Mouse (Mus musculus) cerebellum, adult 18-20 months (tissue): ENCODE data around the gene Il20rb.
A peak's percentile ranks its signal among the peaks of the same experiment; 100 is the strongest.

Source experiments
- DNase-seq, 2 experiments: peaks; one replicate each; pipeline ENCODE4 v3.0.0; 2021

The Il20rb gene

DNA sequence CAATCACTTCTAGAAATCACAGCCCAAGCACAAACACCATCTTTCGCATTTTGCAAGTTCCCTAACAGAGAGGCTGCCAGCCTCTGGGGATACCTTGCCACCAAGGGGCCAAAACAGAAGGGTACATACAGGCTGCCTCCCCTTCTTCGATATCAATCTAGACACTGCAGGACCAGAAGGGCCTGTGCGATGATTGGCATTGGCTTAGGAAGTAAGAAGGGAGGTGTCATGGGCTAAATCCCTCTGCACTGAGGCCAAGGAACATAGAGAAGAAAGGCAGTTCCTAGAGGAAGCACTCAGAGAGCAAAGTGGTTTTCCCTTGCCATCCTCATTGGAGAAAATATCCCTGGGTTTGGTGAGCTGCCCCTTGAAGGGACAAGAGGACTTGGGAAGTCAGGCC is 16.9 kb downstream of the Il20rb start:
- peak in 1 of 2 experiments; percentile 41 for DNase-seq

DNA sequence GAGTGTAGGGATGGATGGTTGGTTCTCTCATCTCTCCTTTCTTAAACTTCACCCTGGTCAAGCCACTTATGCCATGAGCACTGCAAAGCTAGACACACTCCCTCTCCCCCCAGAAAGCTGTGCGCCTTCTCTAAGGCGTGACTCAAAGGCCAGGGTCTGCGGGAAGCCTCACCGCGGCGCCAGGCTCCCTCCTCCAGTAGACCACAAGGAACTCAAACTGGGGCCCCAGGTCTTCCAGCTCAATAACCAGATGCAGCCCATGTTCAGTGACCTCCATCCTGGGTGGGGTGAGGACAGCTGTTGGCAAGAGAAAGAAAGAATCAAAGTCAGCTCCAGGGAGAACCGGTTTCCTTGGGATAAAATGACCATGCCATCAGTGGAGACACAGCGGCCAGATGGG is 18.4 kb downstream of the Il20rb start:
- DNase-seq = peak in 1 of 2 experiments; percentile 49

DNA sequence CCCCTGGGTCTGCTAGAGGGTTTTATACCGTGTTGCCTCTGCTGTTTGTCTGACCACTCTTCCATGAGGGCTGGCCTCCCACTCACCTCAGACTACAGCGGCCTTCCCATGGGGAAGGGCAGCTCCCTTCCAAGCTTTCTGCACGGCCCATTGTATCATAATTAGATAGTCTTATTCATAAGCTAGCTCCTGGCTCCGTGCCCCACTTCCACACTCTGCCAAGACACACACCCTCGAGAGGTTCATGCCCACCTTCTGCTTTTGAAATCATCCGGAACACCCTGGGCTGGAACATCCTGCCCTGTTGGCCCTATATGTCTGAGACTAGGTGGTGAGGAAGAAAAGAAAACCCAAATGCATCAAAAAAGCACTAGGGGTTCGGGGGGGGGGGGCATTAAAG is 18.9 kb downstream of the Il20rb start:
- peak; percentile 84 to 87 for DNase-seq

DNA sequence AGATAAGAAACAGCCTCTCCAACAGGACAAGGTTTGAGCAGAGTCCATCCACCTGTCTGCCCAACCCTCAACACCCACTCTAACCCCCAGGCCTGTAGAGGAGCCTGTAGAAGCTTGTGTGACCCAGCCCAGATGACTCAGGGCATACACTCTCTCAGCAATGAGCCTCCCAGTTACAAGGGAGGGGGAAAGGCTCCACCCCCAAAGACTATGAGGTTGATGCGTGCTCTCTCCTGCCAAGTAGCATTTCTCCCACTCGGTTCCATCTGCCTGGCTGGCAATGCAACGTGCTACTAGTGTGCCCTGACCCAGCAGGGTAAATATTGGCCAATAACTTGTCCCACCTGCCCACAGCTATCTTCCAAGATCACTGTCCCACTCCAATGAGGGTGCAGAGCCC is 19.8 kb downstream of the Il20rb start:
- DNase-seq = peak; percentile 90 to 97

DNA sequence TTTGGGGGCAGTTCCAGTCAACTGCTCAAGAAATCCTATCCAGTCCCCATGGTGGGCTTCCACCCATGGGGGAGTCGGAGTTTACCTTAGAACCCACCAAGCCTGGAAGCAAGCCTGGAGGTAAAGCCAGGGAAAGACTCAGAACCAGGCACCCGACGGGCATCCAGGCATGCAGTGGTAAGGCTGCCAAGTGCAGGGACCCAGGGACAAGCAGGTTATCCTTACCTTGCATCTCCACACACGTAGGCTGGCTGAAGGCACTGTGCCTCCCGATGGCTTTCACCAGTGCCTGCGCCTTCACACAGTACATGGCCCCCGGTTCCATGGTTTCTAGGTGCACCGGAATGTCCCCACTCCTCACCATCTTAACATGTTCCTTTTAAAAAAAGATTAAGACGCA is 20.6 kb downstream of the Il20rb start:
- DNase-seq = peak; percentile 82 to 87

DNA sequence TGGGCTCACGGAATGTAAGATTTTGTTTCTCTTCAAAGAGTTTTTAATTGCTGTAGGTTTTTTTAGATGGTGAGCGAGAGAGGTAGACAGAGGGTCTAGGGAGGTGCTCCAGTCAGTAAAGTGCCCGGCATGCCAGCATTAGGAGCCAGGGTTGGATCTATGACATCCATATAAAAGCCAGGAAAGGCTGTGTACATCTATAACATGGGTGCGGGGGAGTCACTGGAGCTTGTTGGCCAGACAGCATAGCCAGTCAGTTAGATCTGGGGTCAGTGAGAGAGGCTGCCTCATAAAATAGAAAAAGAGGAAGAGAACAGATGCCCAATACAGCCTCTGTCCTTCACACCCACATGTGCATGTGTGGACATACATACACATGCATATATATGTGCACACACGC is 21.2 kb downstream of the Il20rb start:
- DNase-seq = peak; percentile 39 to 50

DNA sequence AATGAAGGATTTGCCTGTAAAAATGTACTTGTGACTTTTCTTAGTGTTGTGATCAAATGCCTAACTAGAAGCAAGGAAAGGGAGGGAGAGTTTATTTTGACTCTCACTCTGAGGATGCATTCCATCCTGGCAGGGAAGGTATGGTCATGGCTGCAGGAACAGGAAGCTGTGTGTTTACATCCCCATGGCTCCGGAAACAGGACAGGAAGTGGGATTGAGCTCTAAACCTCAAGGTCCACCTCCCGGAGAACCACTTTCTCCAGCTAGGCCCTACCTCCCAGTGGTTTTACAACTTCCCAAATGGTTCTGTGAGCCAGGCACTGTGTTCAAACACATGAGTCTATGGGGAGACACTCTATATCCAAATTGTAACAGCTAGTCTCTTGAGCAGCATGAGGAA is 22.8 kb downstream of the Il20rb start:
- DNase-seq = no peak

DNA sequence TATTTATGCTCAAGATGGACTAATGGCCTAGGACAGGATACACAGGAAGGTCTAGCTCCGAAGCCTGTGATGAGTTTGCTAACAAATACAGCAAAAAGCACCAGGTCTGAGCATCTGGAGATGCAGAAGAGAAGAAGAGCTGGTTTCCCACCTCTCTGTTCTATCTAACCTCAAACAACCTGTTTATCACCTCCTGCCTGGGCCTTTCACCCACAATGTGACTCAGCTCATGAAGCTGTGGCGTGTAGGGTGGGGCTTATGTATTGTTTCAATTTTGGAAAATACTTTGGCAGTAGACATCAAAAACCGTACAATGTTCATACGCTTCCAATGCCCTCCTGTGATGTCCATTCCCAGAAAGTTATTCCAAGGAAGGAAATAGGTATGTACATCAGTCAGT is 24.5 kb downstream of the Il20rb start:
- no peak for DNase-seq

DNA sequence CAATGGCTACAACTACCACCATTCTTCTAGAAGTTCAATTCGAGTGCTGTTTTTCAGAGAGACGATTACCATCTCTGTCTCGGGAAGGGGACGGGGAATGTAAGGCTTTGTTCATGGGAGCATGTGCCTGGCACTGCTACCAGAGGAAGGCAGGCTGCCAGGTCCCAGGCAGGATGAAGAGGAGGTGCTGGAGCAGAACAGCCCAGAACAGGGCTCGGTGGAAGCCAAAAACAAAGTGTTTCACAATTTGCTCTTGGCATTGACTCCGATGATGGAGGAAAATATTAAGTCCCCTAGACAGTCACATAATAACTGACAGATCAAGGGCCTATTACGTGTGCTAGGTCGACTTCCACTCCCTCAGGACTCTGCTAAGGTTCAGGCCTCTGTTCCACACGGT is 24.9 kb downstream of the Il20rb start:
- peak; percentile 86 for DNase-seq

DNA sequence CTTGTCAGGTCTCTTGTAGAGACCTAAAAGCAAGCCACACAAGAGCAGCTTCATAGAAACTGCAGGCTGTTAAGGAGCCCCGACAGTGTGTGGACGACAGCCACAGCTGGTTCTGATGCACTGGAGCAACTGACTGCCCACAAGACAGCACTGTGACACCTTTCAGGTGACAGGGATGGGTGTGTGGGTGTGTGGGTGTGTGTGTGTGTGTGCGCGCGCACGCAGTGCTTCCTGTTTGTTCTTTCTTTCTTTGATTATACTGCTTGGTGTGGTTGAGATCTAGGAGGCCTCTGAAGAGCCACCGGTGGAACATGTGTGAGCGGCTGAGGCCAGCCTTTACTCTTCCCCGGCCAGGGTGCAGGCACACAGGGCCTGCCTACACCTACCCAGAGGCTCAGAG is 26.4 kb downstream of the Il20rb start:
- DNase-seq = no peak

DNA sequence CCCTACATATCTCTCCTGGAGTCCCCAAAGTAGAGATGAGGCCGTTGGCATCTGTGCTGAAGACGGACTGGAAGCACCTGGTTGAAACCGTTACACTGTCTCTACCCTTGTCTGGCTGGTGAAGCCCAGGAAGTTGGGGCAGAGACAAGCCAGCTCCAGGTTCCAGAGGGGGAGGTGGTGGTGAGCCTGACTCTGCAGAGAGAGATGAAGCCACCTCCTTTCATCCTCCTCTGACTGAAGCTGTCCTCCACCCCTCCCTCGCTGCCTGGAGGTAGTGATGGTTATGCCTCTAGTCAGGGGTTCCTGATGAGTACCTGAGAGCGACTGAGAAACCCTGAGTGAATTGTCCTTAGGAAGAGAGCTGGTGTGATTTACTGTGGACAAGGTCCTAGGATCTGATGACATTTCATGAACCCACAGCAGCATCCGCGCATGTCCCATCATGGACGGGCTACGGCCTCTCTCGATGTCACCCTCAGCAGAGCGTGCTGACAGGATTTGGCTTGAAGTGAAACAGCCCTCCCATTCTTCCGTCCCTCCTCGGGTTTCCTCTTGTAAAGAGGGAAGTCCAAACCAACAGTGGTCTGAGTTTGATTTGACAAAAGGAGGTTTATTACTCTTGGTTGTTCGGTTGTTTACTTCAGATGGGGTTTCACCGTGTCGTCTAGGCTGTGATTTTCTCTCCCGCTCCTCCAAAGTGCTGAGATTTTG is 28.5 kb downstream of the Il20rb start:
- no peak for DNase-seq

DNA sequence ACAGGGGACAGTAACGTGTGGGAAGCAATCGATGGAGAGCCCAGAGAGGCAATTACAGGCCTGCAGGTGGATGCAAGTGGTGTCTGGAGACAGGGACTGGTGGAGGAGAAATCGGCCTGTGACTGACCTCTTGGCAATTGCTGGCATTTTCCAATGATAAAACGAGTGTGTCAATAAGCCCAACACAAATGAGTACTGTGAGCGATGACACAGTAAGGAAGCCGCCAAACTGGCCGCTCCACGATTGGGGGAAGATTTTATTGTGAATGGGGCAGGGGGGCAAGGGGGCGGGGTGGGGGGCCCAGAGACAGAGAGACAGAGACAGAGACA is 32.0 kb downstream of the Il20rb start:
- DNase-seq = no peak

DNA sequence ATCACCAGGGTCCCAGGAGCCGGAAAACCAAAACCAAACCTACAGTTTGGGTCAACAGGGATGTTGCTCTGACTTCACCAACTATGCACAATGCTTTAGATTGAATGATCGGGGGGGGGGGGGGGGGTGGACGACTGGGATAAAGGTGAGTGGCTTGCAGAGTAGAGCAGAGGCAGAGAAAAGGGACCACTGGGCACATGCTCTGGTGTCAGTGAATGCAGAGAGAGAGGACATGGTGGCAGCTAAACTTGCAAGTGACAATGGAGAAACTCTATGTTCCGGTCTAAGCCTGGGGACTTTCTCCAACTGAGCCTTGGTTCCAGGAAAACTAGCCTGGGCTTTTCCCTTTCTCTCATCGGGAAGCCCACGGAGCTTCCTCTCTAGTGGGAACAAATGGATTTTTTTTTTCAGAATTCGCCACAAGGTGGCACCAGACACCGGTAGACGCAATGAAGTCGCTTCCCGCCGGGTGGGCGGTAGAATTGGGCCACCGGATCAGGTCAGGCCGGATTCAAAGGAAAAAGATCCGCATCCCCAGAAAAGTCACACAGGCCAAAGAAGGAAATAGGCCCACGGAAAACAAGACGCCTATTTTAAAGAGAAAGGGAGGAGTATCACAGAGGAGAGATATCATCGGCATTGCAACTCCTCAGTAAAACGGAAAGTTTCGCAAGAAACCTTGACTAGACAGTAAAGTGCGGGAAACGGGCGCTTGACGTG is 32.5 kb downstream of the Il20rb start:
- DNase-seq = peak; percentile 85 to 91

DNA sequence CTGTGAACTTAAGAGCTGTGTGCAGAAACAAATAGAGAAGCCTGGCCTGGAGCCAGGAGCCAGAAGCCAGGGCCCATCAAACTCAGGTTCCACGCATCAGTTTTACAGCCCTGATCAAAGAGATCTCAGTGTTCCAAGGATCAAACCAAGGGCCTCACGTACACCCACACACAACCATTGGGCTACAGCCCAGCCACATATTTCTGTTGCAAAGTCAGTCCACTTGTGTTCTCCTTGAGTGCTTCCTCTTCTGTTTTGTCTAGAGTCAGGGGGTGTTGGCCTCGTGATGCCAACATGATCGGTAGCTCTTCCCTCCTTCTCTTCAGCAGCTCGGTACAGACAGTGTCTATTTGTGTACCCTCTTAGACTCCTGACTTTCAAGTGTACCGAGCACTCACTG is 34.2 kb downstream of the Il20rb start:
- no peak for DNase-seq

DNA sequence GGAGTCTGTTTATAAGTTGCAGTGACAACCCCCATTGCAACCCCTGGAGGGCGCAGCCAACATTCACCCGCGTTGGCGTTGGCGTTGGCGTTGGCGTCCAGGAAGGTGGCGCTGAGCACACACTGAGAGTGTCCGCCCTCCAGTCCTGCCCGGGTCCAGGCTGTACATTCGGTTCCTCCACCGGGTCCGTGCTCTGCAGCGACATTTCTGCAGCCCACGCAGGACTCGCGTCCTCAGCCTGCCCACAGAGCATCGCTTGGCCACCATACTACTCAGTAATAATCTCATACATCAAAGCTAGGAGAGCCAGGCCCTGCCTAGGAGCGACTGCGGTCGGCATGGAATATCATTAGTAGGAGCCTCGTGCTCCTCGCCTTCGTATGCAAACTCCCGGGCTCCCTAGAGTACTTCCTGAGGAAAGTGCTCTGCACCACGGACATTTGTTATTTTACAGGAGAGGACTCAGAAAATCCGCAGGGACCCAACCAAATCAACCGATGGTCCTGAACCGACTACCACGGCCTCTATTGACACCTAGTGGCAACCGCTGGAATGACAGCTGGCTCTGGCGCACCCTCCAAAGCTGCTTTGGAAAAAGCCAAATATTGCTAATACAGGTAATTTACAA is 40.4 kb downstream of the Il20rb start:
- peak; percentile 81 to 85 for DNase-seq

DNA sequence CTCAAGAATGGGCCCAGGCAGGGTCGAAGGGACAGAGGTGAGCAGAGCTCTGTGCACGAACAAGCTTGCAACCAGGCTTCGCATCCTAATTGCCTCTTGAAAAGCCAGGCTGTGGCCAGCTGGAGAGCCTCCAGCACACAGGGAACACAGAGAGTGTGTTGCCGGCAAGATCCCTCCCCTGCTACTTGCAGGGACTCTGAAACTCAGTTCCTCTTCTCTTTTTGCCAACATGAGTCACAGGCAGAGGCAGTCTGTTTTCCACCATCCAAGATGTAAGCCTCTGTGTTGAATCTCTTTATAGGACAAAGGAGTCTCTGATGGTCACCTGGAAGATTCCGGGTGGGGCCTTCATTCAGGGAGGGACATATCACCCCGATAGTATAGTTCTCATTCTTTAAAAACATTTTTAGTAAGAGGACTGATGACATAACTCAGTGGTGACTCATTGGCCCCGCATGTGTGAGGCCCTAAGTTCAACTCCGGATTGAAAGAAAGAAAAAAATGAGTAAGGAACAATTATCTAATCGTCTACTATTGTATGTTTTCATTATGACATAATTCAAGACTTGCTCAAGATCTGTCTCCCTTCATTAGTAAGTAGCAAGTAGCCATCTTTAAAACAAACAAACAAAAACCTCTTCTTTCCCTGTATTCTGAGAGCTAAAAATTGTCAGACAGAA is 46.3 kb downstream of the Il20rb start:
- peak in 1 of 2 experiments; percentile 38 for DNase-seq

DNA sequence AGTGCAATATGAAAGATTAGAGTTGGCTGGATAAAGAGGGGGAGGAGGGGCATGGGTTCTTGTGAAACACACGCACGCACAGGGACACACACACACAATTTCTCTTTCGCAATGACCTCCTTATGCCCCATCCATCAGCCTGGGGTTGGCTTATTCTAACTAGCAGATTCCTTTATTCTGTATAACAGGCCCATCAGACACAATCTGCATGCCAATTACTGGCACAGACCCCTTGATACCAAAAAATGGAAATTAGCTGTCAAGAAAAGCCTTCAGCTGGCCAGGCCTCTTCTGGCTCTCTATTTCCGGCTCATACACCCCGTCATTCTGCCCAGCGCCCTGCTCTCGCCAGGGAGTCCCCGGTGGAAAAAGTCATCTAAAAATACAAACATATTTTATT is 47.1 kb downstream of the Il20rb start:
- no peak for DNase-seq

DNA sequence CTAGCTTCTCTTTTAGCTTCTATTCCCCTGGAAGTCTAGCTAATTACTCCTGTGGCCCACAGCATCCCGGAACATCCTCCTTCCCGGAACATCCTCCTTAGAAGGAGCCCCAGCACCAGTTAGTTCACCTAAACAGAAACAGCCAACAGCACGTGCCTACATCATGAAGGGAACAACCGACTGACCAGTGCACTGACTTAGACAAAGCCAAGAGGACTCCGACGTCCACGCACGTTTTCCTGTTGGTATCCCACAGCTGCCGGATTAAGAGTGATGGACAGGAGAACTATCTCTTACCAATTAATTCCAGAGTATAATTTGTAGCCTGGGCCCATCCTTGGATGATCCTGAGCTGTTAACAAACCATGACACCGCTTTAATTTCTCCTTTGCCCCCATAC is 47.6 kb downstream of the Il20rb start:
- no peak for DNase-seq

DNA sequence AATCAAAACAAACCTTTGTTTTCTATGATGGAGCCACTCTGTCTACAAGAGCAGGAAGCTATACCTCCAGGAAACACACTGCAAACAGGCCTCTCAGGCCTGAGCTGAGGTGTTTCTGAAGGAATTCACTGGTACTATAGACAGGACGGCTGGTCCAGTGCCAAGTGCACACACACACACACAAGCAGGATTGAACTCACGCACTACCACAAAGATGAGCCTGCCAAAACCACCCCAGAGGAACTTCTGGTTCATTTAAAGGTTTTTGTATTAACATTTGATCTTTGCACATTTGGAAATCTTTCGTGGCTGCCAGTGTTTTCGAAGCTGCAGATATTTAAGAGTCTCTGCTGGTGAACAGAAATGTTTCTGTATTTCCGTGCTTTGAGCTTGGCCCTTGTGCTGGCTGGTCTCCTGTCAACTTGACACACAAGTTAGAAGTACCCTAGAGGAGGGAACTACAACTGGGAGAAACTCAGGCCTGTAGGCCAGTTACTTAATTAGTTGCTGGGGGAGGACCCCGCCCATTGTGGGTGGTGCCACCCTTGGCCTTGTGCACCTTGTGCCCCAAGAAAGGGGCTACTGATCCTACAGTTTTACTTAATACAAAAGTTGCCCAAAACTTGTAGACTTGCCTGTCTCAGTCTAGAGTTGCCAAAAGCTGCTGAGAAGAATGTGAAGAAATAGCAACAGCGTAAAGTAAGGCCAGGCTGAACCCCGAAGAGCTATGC is 49.6 kb downstream of the Il20rb start:
- DNase-seq = no peak

DNA sequence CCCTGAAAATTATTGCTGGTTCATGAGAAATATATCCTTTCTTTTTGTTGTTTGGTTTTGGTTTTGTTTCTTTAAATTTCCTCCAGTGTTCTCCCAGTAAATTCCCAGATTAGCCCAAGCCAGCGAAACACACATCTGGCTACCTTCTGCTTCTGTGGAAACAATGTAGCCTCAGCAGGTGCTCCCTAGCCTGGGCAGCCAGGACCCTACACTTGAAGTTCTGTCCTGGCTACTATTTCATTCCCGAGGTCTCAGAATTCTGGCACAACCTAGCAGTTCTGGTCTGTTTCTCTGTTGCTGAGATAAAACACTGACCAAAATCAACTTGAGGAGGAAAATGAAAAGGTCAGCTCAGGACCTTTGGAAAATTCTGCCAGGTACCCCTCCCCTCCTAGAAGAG is 55.2 kb downstream of the Il20rb start:
- no peak for DNase-seq

DNA sequence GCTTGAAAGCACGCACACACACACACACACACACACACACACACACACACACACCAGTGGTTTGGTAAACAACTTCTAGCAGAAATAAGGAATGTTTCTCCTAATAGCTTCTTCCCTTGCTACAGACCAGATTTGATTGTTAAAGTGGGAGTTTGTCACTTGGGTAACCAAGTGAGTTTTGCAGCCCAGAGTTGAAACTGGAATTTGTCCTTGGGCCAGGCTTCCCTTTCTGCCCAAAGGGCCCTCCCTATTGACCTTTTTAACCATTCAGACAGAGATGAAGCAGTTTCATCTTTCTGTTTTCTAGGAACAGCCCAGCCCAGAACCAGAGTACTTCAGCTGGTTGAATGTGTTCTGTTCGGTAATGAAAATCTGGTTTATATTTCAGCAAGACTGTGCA is 55.7 kb downstream of the Il20rb start:
- DNase-seq = no peak

DNA sequence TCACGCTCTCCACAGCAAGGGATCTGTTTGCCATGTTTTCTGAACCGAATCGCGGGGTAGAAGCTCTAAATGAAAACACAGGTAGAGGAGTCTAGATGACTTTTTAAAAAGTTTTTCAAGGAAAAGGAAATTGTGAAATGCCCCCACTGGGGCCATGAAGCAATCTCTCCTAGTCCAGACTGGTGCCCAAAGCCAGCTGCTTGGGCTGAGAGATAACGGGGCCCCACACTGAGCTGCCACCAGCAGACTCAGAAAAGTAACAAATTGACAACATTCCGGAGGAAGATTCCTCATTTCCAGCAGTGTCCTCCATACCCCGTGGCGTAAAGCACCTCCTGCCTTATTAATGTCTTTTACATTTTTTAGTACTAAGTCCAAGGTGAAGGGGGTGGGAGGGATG is 66.9 kb downstream of the Il20rb start:
- DNase-seq = no peak

DNA sequence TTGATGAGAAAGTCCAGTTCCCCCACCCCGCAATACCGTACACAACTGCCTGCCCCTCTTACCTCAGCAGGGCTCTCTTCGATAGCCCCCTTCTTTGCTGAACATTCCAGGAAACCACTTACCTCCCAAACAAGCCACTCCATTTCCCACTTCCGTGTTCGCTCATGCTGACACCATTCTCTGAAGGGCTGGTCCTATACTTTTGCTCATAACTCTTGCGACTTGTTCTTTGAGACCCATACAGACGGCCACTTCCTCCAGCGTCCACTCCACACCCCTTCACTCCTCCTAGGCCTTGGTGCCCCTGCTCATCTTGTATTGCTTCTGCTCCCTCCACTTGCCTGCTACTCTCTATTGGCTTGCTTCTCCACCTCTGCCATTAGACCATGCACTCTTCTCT is 67.5 kb downstream of the Il20rb start:
- no peak for DNase-seq
